Mouse (Mus musculus) liver, embryonic 14.5 days (tissue): ENCODE results near the gene AI413582. TPM values are rescaled to one million over a fixed set of nuclear protein-coding genes. Genes with fewer than 3 reads are reported as not detected.
A peak's percentile ranks its signal among the peaks of the same experiment; 100 is the strongest.

Source experiments
- ATAC-seq: fragments of 200-750 bp; cut with Nextera tagmentation; 2 replicates; pipeline ENCODE4 v1.8.0; 2017; ENCODE audit warnings: moderate number of reproducible peaks, mild to moderate bottlenecking, moderate library complexity; ENCODE audit not compliant: insufficient read depth
- DNase-seq, 3 experiments: peaks; one replicate each; pipeline ENCODE4 v3.0.0-alpha.2; 2012 to 2013; ENCODE audit warnings: low read depth in 3 of 3, low spot score in 3 of 3
- H3K27ac ChIP-seq: fragments of 300-500 bp; sonication (generic); 2 replicates; pipeline ENCODE4 v1.5.1; 2014; ENCODE audit warnings: moderate library complexity, mild to moderate bottlenecking, control low read depth, inconsistent platforms
- H3K27me3 ChIP-seq: fragments of 300-500 bp; sonication (generic); 2 replicates; pipeline ENCODE4 v1.6.1; 2014; ENCODE audit warnings: mild to moderate bottlenecking, low read length, moderate library complexity; ENCODE audit not compliant: control insufficient read depth, insufficient read depth
- H3K36me3 ChIP-seq: fragments of 300-500 bp; sonication (generic); replicated peaks from 2 replicates; pipeline ENCODE4 v1.6.1; 2014; ENCODE audit warnings: low read depth; ENCODE audit not compliant: control insufficient read depth, insufficient read depth
- H3K4me1 ChIP-seq, 2 experiments: fragments of 200-500 bp in 1 of 2; fragments of 300-500 bp in 1 of 2; sonication (generic) in 1 of 2; replicated peaks; 2 replicates each; pipeline ENCODE4 v1.6.1; 2012 to 2014; ENCODE audit warnings: antibody characterized with exemption in 1 of 2, inconsistent platforms in 1 of 2, low read length in 1 of 2; ENCODE audit not compliant: control insufficient read depth in 2 of 2, insufficient read depth in 2 of 2
- H3K4me2 ChIP-seq: fragments of 300-500 bp; sonication (generic); 2 replicates; pipeline ENCODE4 v1.6.1; 2014; ENCODE audit warnings: low read depth, mild to moderate bottlenecking, control low read depth, moderate library complexity
- H3K4me3 ChIP-seq, 2 experiments: fragments of 200-500 bp in 1 of 2; fragments of 300-500 bp in 1 of 2; sonication (generic) in 1 of 2; 2 replicates each; pipeline ENCODE4 v1.5.1; 2012 to 2014; ENCODE audit warnings: low read depth in 2 of 2, low read length in 2 of 2, mild to moderate bottlenecking in 2 of 2, control low read depth in 1 of 2, inconsistent platforms in 1 of 2, moderate library complexity in 1 of 2; ENCODE audit not compliant: insufficient read depth in 1 of 2
- H3K9ac ChIP-seq: fragments of 300-500 bp; sonication (generic); replicated peaks from 2 replicates; pipeline ENCODE4 v1.6.1; 2014; ENCODE audit warnings: mild to moderate bottlenecking, control low read depth, moderate library complexity
- H3K9me3 ChIP-seq: fragments of 300-500 bp; sonication (generic); 2 replicates; pipeline ENCODE4 v1.6.1; 2016; ENCODE audit warnings: low read length, mixed read lengths; ENCODE audit not compliant: control insufficient read depth
- CTCF ChIP-seq: IDR thresholded peaks from 2 replicates; pipeline ENCODE4 v1.5.1; 2016; ENCODE audit warnings: antibody characterized with exemption, low read depth, control low read depth
- EP300 ChIP-seq: IDR thresholded peaks from 2 replicates; pipeline ENCODE4 v1.6.1; 2016; ENCODE audit warnings: antibody characterized with exemption, low read depth
- WGBS: fragments of 180-500 bp; shearing (Covaris S2); extraction: QIAGEN DNeasy Blood & Tissue Kit; methylation state at CpG from one replicate; pipeline ENCODE4 v1.1.7; 2014; ENCODE audit not compliant: insufficient replicate concordance; 5-methylcytosine and 5-hydroxymethylcytosine counted together
- polyA plus RNA-seq, 2 experiments: library from polyadenylated mRNA; depleted of rRNA in 1 of 2; stranded (reverse) in 1 of 2; unstranded in 1 of 2; fragments of >200 nt; fragmentation: Nextera tagmentation in 1 of 2; extraction: Ambion mirVana in 1 of 2; gene quantifications; 2 replicates each; pipeline versions ENCODE4 v1.2.1 to v1.2.3; 2012 to 2014

AI413582 gene
- polyA plus RNA-seq, 2 experiments = 9.9 to 18.9 TPM

- peaks cover 2% of the 10 kb centered on the region; the same call in 1 of the 2 replicates for H3K36me3 ChIP-seq
- no peak overlapping the region for H3K27ac ChIP-seq
- 62% methylated on average over 10 of the region's 10 CpGs for WGBS
- no peak for TF ChIP-seq CTCF
- no peak for TF ChIP-seq EP300
- no peaks in the 10 kb centered on the region for H3K9me3 ChIP-seq
- H3K27me3 ChIP-seq = no peaks in the 10 kb centered on the region
- H3K4me1 ChIP-seq = peaks cover 0 to 15% of the 10 kb centered on the region in 2 experiments
- no peak overlapping the region for H3K4me2 ChIP-seq
- no peak overlapping the region for H3K9ac ChIP-seq
- DNase-seq (no peak), ATAC-seq (no peak)
- no peak overlapping the region for H3K4me3 ChIP-seq
These were observed 9.7 kb upstream of the AI413582 start for GRCm38 (mm10) chr17:27575116-27575776.

- Histone ChIP-seq H3K4me3 (no peak overlapping the region), H3K27ac (no peak overlapping the region), H3K4me1 (peaks cover 0 to 13% of the 10 kb centered on the region in 2 experiments; a peak in 3 of 4 replicates), H3K27me3 (no peaks in the 10 kb centered on the region), H3K9ac (no peak overlapping the region), H3K36me3 (peaks cover 1% of the 10 kb centered on the region; the same call in 1 of the 2 replicates), H3K4me2 (no peak overlapping the region), H3K9me3 (no peaks in the 10 kb centered on the region)
- no peak for TF ChIP-seq EP300
- TF ChIP-seq CTCF = no peak
- no peak for ATAC-seq
- WGBS = 72% methylated on average over 16 of the region's 16 CpGs
- no peak for DNase-seq
These were observed 9.0 kb upstream of the AI413582 start for GRCm38 (mm10) chr17:27574470-27575115.

GRCm38 (mm10) chr17:27573772-27574320 is 8.3 kb upstream of the AI413582 start:
- no peak overlapping the region for H3K9ac ChIP-seq
- peak; percentile 76 for ATAC-seq
- DNase-seq = peak in 1 of 3 experiments; percentile 48

GRCm38 (mm10) chr17:27571315-27571714 is 5.8 kb upstream of the AI413582 start:
- ATAC-seq (no peak), DNase-seq (no peak)
- Histone ChIP-seq H3K4me2 (no peak overlapping the region), H3K27me3 (no peaks in the 10 kb centered on the region), H3K4me1 (peaks cover 0 to 14% of the 10 kb centered on the region in 2 experiments; a peak in 3 of 4 replicates), H3K9me3 (no peaks in the 10 kb centered on the region), H3K9ac (no peak overlapping the region), H3K4me3 (no peak overlapping the region), H3K36me3 (no peaks in the 10 kb centered on the region), H3K27ac (no peak overlapping the region)
- TF ChIP-seq CTCF = no peak
- WGBS = 64% methylated on average over 8 of the region's 8 CpGs

More at GRCm38 (mm10) chr17:27573772-27574320, 8.3 kb upstream of the AI413582 start:
- Histone ChIP-seq H3K36me3 (no peaks in the 10 kb centered on the region), H3K4me1 (peaks cover 0 to 13% of the 10 kb centered on the region in 2 experiments; a peak in 3 of 4 replicates), H3K4me2 (no peak overlapping the region), H3K27ac (no peak overlapping the region), H3K9me3 (no peaks in the 10 kb centered on the region), H3K4me3 (no peak overlapping the region), H3K27me3 (no peaks in the 10 kb centered on the region)
- WGBS = 34% methylated on average over 10 of the region's 10 CpGs
- 0 out of 2 replicates have a peak, but pooled peaks have one; percentile 18 for TF ChIP-seq EP300
- no peak for TF ChIP-seq CTCF

- no peaks in the 10 kb centered on the region for H3K9me3 ChIP-seq
- no peak overlapping the region for H3K4me3 ChIP-seq
- H3K36me3 ChIP-seq = peaks cover 2% of the 10 kb centered on the region; the same call in 1 of the 2 replicates
- no peak overlapping the region for H3K27ac ChIP-seq
- no peak for TF ChIP-seq CTCF
- no peak for ATAC-seq
- 82% methylated on average over 5 of the region's 5 CpGs for WGBS
- H3K4me2 ChIP-seq = no peak overlapping the region
- no peak for DNase-seq
- no peak overlapping the region for H3K9ac ChIP-seq
- no peaks in the 10 kb centered on the region for H3K27me3 ChIP-seq
- peaks cover 0 to 14% of the 10 kb centered on the region in 2 experiments; a peak in 1 of 4 replicates for H3K4me1 ChIP-seq
These were observed 2.7 kb upstream of the AI413582 start for GRCm38 (mm10) chr17:27568228-27568627.
